Mouse (Mus musculus) adrenal gland, postnatal 4 days (tissue): ENCODE results near the gene Tcf25. TPM values are rescaled to one million over a fixed set of nuclear protein-coding genes. Genes with fewer than 3 reads are reported as not detected.

Experiments
- DNase-seq, 2 experiments: peaks; one replicate each; pipeline ENCODE4 v3.0.0; 2021 to 2022; ENCODE audit warnings: low spot score in 2 of 2, mixed read lengths in 2 of 2
- long read RNA-seq, 2 experiments: library from polyadenylated mRNA; stranded (forward); transcript quantifications; one replicate each; pipeline ENCODE4 v2.0.0; 2021
- total RNA-seq, 2 experiments: library from RNA; stranded (reverse); gene quantifications; 2 replicates each; pipeline ENCODE4 v1.2.3; 2021

Tcf25 gene
- 100 to 1,000 TPM; 221 to 224 TPM for total RNA-seq
- long read RNA-seq, experiment 1, full-length matches to known transcripts, result 106 of 163 reads
- long read RNA-seq, experiment 1, partial matches to known transcripts, result 34 of 163 reads
- long read RNA-seq, experiment 1, other reads (novel, unspliced or antisense), result 23 of 163 reads
- long read RNA-seq, experiment 2, full-length matches to known transcripts, result 217 of 342 reads
- long read RNA-seq, experiment 2, partial matches to known transcripts, result 64 of 342 reads
- long read RNA-seq, experiment 2, other reads (novel, unspliced or antisense), result 61 of 342 reads

DNA sequence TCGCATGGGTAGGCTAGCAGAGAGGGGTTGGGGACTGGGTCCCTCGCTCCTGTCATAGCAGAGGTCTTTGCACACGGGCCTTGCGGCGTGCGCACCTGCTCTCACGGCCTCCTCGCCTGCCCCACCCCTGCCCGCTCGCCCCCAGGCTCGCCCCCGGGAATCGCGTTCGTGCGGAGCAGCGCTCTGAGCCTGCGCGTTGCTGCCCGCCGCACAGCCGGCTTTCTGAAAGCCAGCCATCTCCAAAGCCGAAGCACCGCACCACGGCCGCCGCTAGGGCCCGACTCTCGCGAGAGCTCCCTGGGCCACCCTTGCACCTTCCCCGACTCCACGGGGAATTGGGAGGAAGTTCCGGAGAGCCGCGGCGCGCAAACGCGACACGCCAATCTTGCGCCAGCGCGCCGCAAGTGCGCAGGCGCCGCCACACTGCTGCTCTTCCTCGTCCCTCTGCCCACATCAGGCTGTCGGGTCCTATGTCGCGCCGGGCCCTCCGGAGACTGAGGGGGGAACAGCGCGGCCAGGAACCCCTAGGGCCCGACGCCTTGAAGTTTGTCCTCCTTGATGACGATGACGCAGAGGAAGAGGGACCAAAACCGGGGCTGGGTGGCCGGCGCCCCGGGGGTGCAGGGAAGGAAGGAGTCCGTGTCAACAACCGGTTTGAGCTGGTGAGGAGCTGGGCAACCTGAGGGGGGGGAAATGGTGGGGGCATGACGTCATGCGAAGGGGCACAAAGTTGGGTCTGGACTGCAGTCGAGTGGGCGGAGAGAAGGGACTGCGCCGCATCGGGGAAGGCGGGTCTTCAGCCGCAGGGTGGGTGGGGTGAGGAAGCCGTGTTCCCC is at the start of gene Tcf25:
Tcf25 (plus strand) TSS at position 351 of the 836 bp plus-strand sequence.
- DNase-seq, result peak; percentile 87 to 94

DNA sequence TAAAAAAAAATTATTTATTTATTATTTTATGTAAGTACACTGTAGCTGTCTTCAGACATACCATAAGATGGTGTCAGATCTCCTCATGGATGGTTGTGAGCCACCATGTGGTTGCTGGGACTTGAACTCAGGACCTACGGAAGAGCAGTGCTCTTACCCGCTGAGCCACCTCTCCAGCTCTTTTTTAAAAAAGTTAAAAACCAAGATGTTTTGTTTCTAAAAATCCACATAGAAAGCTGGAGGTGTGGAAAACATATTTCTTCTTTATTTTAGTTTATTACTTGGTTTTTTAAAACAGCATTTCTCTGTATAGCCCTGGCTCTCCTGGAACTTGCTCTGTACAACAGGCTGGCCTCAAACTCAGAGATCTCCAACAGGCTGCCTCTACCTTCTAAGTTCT is 45.0 kb upstream of the Tcf25 start:
- no peak for DNase-seq

DNA sequence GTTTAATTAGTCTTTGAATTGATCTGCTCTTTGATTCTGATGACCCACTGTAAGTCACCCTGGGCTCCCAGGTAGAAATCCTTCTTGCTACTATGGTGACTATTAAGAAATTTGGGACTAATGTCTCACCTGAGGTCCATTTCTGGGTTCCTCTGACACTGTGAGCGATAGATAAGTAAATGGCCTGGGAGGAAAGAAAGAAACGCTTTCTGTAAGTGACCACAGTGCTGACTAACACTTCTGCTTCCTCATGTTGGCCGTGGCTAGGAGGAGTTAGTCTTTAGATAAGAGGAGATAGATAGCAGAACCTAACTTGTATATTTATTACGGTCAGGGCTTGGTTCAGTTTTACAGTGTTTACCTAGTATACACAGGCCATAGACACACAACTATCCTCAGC is 44.2 kb upstream of the Tcf25 start:
- no peak for DNase-seq

DNA sequence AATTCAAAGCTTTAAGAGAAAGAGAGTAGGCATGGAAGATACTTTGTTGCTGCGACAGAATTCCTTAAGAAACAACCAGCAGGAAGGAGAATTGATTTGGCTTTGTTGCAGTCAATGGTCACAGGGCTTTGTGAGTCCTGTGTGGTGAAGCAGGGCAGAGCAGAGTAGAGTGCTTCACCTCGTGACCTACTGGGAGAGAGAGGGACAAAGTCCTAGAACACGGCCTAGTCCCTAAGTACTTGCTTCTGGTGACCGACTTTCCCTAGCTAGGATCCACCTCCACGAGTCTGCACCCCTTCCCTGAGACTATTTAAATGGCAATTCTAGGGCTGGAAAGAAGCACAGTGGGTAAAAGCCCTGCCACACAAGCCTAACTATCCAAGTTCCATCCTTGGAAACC is 43.6 kb upstream of the Tcf25 start:
- DNase-seq, result no peak

DNA sequence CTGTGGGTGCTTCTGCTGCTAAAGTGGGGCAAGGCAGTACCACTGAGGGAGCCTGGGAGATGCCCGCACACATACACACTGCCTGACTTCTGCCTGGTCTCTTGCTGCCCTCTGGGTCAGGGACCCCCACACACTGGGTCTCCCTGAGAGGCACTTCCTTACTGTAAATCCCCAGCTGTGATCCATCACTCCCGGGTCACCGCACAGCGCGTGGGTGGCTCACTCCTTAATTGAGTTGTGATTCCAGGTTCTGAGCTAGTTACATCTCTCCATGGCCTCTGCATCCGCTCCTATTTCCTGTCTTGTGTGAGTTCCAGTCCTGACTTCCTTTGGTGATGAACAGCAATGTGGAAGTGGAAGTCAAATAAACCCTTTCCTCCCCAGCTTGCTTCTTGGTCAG is 42.9 kb upstream of the Tcf25 start:
- DNase-seq, result no peak

DNA sequence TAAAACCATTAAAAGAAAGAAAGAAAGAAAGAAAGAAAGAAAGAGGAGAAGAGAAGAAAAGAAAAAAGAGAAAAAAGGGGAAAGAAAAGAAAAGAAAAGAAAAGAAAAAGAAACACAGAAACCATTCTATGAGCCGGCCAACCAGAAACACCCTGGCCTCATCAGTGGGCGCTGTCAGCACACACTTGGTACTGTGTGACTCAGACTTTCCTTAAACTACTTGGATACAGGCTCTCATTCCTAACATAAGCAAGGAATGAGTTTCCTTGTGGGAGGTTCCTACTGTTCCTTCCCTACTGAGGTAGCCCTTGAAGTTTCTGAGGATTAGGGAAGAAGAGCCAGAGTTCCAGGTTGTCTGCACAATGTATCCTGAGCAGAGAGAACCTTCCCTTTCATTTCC is 42.3 kb upstream of the Tcf25 start:
- no peak for DNase-seq

DNA sequence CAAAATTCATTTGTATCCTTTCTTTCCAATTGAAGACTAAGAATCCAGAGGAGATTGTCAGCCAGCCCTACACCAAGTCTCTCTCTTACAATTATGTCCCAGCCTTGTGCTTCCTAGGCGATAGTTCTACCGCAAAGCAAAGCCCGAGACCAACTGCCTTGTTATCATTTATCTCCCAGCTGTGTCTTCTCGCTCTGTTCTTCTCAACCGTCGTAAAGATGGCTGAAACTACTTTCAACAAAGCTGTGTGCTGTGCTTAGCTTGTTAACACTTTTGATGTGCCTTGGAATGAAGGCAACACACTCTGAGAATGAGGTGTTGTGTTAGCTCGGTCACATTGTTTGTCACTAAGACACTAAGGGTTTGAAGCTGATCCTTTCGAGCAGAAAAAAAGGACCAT is 41.7 kb upstream of the Tcf25 start:
- DNase-seq, result no peak

DNA sequence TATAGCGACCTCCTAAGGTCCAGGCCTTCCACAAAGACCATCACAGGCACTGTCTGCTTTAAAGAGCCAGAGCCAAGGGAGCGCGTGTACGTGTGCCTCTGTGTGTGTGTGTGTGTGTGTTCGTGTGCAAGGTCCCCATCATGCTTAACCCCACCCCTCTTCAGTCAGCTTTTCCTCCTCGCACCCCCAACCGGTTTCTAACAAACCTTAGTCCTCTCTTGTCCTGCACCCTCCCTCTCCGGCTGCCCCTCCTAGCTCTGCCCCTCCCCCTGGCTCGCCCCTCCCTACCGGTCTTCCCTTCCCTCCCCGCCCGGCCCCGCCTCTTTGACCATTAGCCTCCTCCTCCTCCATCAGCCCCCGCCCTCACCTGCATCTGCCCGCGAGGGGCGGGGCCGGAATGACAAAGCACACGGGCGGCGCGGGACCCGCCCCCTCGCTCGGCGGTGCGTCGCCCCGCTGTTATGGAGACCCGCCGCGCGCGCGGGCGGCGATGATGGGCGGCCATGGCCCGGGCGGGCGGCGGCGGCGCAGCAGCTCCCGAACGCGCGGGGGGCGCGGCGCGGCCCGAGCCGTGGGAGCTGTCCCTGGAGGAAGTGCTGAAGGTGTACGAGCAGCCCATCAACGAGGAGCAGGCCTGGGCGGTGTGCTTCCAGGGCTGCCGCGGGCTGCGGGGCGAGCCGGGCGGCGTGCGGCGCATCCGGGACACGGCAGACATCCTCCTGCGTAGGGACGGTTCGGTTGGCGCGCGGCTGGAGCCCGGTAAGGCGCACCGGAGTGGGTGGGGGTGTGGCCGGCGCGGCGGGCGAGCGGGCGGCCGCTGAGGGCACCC is 41.1 kb upstream of the Tcf25 start, which contains the start of gene Spire2:
Spire2 (plus strand) TSS at position 452 of the 829 bp plus-strand sequence.
- DNase-seq, result peak; percentile 42 to 59

DNA sequence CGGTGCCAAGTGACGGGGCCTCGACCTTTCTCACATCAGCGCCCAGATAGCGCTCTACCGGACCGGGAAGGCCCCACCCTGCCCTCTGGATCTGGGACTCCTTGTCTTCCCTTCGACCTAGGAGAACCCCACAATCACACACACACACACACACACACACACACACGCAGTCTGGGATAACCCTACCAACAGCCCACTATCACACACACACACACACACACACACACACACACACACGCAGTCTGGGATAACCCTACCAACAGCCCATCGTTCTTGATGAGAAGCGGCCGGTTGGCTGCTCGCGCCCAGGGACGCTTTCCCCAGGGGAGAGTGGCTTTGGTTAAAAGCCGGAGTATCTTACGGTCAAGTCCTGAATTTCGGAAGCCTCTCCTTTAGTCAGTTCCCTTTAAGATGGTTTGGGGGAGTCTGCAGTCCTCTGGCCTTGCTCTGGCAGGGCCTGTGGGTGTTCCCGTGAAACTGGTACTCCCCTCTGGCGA is 40.4 kb upstream of the Tcf25 start:
- DNase-seq, result no peak

DNA sequence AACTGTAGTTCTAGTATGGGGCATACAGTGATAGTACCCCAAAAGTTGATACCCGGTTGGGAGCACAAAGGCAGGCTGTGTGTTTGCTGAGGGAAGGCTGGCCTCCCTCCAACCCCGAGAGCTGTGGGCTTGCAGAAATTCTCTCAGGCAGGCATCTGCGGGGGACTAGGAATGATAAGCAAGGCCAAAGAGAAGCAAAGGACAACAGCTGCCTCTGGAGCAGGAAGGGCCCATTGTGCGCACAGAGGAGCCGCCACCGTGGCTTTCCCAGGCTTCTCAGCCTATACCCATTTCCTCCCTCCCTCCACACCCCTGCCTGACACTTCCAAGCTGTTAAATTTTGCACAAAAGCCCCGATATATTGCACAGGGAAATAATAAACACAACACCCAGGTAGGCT is 39.7 kb upstream of the Tcf25 start:
- no peak for DNase-seq

DNA sequence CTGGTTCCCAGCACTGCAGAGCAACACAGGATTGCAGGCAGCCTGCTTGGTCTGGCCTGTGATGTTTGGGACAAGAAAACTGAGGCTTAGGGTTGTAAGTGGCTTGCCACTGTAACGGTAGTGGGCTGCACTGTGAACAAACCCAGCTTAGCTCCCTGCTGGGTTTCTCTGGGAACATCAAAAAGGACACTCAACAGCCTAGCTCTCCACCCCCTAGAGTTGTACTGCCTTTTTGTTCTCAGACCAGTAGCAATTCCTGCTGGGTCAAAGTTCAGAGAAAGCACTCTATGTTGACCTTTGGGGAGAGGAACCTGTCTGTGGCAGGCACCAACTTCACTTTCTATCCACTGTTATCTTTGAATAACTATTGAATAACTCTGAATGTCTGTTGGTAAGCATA is 39.1 kb upstream of the Tcf25 start:
- no peak for DNase-seq

DNA sequence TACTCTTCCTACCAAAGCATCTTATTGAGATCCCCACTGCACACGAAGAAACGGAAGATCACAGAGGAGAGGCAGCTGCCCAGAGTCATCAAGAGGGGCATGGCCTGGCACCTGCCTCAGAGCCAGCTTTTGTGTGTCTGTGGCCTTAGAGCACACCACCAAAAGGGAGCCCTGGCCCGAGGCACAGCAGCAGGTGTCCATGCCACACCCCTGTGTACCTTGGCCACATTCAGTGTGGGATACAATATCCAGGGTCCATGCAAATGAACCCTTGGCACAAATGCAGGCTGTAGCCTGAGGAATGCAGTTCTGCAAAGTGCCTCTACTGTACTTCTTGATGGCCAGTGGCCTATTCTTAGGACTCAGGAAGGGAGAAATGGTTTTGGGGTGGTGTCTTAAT is 36.1 kb upstream of the Tcf25 start:
- no peak for DNase-seq

DNA sequence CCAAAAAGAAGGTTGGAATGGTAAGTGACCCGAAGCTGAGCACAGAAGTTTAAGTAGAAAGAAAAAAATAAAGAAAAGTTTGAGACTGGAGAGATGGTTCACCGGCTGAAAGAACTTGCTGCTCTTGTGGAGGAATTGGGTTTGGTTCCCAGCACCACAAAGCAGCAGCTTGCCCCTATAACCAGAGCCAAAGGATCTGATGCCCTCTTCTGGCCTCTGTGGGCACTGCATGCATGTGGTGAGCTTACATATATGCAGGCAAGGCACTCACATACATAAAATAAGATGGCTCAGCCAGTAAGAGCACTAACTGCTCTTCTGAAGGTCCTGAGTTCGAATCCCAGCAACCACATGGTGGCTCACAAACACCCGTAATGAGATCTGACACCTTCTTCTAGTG is 33.5 kb upstream of the Tcf25 start:
- no peak for DNase-seq

DNA sequence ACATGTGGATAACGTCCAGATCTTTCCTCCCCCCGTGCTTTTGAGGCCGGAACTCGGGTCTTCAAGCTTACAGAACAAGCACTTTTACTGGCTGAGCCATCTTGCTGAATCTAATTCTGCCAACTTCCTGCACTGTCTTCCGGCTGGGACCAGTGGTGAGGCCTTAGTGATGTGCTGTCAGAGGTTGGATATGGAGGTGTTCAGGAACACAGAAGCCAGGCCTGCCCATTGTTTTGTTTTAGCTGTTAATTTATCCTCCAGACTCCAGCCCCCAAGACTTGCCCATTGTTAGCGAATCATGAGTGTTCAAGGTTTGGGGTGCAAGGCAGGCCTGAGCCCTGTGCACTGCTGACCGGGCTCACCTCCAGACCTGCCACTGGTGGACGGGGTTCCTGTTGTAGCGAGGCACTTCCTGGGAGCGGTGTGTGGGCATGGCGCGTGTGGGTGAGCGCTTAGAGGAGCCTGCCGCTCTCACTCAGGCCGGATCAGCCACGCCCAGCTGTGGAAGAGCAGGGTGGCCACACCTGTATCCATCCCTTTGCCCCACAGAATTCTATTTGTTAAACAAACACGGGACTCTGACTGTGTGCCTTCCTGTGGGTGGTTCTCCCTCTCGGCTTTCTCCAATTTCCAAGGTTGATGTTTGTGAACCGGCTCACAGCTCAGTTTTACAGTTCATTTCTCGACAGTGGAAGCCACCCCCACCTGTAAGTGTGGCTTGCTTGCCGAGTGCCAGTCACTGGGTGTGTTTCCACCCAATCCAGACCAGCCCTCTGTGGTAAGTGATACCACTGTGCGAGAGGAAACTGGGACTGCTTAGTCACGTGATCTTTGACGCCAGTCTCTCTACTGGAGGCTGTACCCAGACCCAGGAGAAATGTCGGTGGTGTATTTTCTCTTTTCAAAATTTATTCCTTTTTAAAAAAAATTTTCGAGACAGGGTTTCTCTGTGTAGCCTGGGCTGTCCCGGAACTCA is 32.2 kb upstream of the Tcf25 start:
- no peak for DNase-seq

DNA sequence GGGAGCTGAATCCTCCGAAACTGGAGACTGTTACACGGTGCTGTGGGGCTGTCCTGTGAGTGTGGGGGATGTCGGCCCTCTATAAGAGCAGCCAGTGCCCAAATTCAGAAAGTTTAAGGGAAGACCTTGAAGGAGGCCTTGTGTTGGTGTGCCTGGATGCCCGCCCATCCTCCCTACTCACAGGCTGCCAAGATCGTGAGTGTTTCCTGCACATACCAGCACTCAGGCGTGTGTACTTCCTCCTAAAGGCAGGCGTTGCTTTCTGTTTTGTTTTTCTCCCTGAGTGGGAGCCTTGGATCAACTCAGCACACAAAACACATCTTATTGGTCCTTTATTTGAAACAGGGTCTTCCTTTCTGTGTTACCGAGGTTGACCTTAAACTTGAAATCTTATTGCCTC is 31.3 kb upstream of the Tcf25 start:
- DNase-seq, result no peak

DNA sequence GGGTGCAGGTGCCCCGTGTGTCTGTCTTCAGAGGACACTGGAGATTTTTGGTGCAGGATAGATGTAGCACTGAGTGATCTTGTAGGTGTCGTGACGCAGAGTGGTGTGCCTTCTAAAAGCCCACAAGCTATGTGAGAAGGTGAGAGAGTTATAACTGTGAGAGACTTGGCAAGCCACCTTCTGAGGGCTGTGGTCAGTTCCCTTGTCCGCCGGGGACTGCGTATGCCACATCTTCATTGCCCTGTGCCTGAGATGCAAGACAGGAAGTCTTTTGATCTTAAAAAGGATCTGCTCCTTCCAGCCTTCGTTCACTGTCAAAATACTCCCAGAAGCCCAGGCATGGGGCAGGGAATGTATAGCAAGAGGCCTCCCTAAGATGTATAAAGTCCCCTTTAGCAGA is 30.6 kb upstream of the Tcf25 start:
- no peak for DNase-seq

DNA sequence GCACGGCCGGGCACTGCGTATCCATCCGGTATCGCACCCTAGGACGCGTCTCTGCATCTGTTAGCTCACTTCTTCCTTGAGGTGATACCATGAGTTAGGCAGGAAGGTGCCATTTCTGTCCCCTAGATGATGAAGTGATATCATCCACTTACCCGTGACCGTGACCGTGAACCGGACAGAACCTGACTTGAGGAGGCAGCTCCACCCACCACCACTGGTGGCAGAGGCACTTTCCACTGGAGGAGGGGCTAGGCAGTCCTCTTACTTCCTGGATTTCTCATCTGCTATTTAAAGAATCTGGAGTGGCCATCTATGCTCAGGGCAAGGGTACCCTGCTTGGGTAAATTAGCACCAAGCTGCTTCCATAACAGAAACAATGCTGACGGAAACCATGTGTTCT is 30.1 kb upstream of the Tcf25 start:
- no peak for DNase-seq

DNA sequence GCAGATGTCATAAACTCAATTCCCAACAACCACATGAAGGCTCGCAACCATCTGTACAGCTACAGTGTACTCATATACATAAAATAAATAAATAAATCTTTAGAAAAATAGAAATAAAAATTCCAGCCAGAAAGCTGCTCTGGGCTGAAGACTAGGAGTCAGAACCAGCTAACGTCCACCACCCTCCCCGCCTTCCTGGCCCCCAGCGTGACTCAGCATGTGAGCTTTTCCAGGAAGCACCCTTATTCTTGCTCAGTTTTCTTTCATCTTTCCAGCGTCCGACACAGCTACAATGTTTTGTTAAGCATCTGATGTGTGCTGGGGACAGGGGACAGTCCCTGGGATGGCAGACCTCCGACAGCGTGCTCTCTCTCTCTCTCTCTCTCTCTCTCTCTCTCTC is 28.4 kb upstream of the Tcf25 start:
- DNase-seq, result no peak

DNA sequence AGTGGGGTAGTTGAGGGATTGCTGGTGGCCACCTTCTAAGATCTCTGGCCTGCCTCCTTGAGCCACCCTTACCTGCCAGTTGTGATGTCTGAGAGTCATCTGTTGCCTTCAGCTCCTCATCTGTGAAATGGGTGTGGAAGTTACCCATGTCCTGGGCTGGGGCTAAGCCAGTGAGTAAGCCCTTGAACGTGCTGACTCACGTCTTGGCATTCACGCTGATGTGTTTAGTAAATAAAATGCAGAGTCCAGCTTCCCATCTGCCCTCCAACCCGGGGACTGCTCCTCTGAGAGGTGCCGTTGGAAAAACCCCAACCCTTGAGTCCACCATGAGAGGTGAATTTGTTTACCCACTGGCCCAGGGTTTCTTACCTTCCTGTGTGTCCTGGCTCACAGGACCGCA is 27.7 kb upstream of the Tcf25 start:
- DNase-seq, result no peak

DNA sequence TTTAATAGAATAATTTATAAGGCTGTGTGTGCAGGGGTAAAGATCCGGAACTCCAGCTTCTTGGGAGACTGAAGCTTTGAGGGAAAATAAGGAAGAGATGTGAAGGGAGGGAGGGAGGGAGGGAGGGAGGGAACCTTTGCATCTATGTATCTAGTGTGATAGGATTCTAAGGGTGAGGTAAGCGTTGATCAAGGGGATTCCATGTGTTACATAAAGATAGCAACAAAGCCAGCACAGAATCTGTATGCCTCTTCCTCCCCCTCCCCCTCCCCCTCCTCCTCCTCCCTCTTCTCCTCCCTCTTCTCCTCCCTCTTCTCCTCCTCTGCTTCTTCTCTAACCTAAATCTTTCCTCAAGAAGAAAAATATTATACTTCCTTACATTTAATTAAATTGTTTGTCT is 26.3 kb upstream of the Tcf25 start:
- DNase-seq, result no peak
